Mouse (Mus musculus) embryonic facial prominence, embryonic 13.5 days (tissue): ENCODE measurements around the gene Jhy. TPM values are rescaled to one million over a fixed set of nuclear protein-coding genes. Genes with fewer than 3 reads are reported as not detected.

Source experiments
- ATAC-seq: fragments of 200-750 bp; cut with Nextera tagmentation; 2 replicates; pipeline ENCODE4 v1.8.0; 2017; ENCODE audit warnings: low read depth; ENCODE audit not compliant: insufficient number of reproducible peaks, insufficient read depth, low FRiP score, low TSS enrichment
- H3K27ac ChIP-seq: fragments of 300-500 bp; sonication (generic); 2 replicates; pipeline ENCODE4 v1.5.1; 2015; ENCODE audit warnings: moderate library complexity, mild to moderate bottlenecking, inconsistent platforms
- H3K27me3 ChIP-seq: fragments of 300-500 bp; sonication (generic); 2 replicates; pipeline ENCODE4 v1.6.1; 2015; ENCODE audit warnings: mild to moderate bottlenecking, inconsistent platforms
- H3K36me3 ChIP-seq: fragments of 300-500 bp; sonication (generic); 2 replicates; pipeline ENCODE4 v1.6.1; 2015; ENCODE audit warnings: mild to moderate bottlenecking, inconsistent platforms
- H3K4me1 ChIP-seq: fragments of 300-500 bp; sonication (generic); 2 replicates; pipeline ENCODE4 v1.6.1; 2015; ENCODE audit warnings: inconsistent platforms
- H3K4me2 ChIP-seq: fragments of 300-500 bp; sonication (generic); 2 replicates; pipeline ENCODE4 v1.6.1; 2015; ENCODE audit warnings: moderate library complexity, mild to moderate bottlenecking, inconsistent platforms
- H3K4me3 ChIP-seq: fragments of 300-500 bp; sonication (generic); 2 replicates; pipeline ENCODE4 v1.5.1; 2015; ENCODE audit warnings: mild to moderate bottlenecking, inconsistent platforms
- H3K9ac ChIP-seq: fragments of 300-500 bp; sonication (generic); 2 replicates; pipeline ENCODE4 v1.6.1; 2015; ENCODE audit warnings: mild to moderate bottlenecking, inconsistent platforms
- H3K9me3 ChIP-seq: fragments of 300-500 bp; sonication (generic); 2 replicates; pipeline ENCODE4 v1.6.1; 2016; ENCODE audit warnings: inconsistent platforms
- WGBS: fragments of 180-500 bp; shearing (Covaris S2); methylation state at CpG from one replicate; pipeline ENCODE4 v1.1.7; 2015; ENCODE audit warnings: mixed read lengths; 5-methylcytosine and 5-hydroxymethylcytosine counted together
- polyA plus RNA-seq: library from polyadenylated mRNA; unstranded; fragments of >200 nt; fragmentation: Nextera tagmentation; extraction: Ambion mirVana; gene quantifications from 2 replicates; pipeline ENCODE4 v1.2.1, GENCODE M21; 2015

Jhy gene
- polyA plus RNA-seq, 1 experiment from 2014 or later, result not detected

DNA sequence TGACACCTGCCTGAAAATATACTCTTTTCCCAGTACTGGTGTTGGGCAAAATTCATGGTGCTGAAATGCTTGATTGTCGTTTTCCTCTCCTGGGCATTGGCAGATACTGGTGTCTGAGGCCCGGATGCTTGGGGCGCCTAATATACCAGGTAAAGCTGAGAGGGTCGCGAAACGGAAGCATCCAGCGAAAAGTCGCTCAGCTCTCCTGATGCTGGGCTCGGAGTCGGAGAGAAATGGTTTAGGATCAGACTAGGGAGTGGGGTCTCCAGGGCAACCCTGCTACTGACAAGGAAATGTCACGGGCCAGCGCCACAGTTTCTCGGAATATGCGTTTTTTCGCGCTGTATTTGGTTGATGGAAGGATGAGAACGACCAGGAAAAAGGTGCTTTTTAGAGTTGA, 88.5 kb downstream of the Jhy start:
- WGBS, result 2% methylated on average over 17 of the region's 17 CpGs
- Histone ChIP-seq H3K27me3 (peaks cover 98% of the 10 kb centered on the region), H3K4me1 (peaks cover 21% of the 10 kb centered on the region)

DNA sequence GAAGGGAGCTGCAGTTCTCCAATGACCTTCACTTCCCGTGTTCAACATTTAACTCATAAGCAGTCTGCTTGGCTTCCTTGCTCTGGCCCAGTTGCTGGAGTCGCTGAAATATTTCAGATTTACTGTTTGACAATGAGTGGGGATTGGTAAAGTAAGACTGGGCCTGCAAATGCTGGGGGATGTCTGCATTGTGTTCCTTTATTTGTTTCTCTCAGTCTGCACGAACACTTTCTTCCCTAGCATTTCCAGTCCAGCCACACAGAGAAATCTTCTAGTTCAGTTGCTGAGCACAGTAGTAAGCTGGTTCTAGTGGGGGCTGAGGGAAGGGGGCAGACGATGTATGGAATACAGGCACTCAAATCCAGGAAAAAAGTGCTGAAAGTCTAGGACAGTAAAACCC, 89.0 kb downstream of the Jhy start:
- Histone ChIP-seq H3K4me3 (no peak overlapping the region), H3K4me1 (peaks cover 21% of the 10 kb centered on the region), H3K9ac (no peak overlapping the region), H3K9me3 (no peaks in the 10 kb centered on the region), H3K27ac (no peak overlapping the region), H3K4me2 (no peak overlapping the region), H3K36me3 (no peaks in the 10 kb centered on the region), H3K27me3 (peaks cover 98% of the 10 kb centered on the region)
- ATAC-seq, result no peak
- WGBS, result 4% methylated on average over 4 of the region's 4 CpGs

More for the DNA sequence above, 88.5 kb downstream of the Jhy start:
- no peak overlapping the region for H3K4me3 ChIP-seq
- H3K27ac ChIP-seq, result no peak overlapping the region
- no peak overlapping the region for H3K9ac ChIP-seq
- H3K4me2 ChIP-seq, result no peak overlapping the region
- ATAC-seq, result no peak
- no peaks in the 10 kb centered on the region for H3K9me3 ChIP-seq
- H3K36me3 ChIP-seq, result no peaks in the 10 kb centered on the region

DNA sequence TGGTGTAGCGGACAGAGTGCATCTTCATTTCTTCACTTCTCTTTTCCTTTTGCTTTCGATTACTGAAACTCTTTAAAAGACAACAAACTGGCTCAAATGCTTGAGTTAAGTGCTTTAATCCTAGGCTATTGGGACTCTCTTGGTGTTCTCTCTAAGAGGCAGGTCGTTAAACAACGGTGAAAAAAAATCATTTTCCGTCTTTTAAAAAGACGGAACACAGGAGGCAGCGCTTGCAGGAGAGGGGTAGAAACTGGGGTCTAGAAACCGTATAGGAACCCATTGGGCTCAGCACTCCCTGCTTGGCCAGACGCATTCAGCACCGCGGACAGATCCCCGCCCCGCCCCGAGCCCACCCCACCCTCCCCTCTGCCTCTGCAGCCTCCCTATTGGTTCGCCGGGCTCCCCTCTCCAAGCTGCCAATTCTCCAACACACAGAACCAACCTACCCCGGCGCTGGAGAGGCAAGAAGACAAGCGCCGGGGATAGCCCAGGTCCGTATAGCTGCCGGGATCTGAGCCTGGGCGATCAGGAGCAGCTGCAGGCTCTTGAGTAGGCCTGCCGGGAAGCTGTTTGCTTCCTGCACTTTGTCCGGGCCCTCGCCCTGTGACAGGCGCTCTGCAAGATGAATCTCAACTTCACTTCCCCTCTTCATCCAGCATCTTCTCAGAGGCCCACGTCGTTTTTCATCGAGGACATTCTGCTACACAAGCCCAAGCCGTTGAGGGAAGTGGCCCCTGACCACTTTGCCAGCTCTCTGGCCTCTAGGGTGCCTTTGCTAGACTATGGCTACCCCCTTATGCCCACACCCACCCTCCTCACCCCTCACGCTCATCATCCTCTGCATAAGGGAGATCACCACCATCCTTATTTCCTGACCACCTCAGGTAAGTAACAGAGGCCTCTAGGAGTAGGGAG, 90.1 kb downstream of the Jhy start, which contains the start of gene Bsx:
Gene Bsx, plus strand, starts transcription at position 572 of the 915 bp plus-strand sequence.
- Histone ChIP-seq H3K4me3 (peak within 1 kb of the TSS; percentile 32), H3K4me2 (peak within 1 kb of the TSS; percentile 54), H3K27me3 (peaks cover 98% of the 10 kb centered on the region), H3K9ac (no peak within 1 kb of the TSS), H3K9me3 (no peaks in the 10 kb centered on the region), H3K27ac (no peak within 1 kb of the TSS), H3K36me3 (no peaks in the 10 kb centered on the region), H3K4me1 (peaks cover 19% of the 10 kb centered on the region)
- ATAC-seq, result peak; percentile 86
- 2% methylated on average over 31 of the region's 32 CpGs for WGBS

- Histone ChIP-seq H3K9me3 (no peaks in the 10 kb centered on the region), H3K36me3 (no peaks in the 10 kb centered on the region), H3K27me3 (peaks cover 87% of the 10 kb centered on the region), H3K27ac (no peak overlapping the region), H3K4me2 (peak overlapping the region; percentile 32; the same call in 1 of the 2 replicates), H3K9ac (no peak overlapping the region), H3K4me3 (0 out of 2 replicates have a peak overlapping the region, but pooled peaks have one; percentile 20), H3K4me1 (peaks cover 9% of the 10 kb centered on the region)
- ATAC-seq, result no peak
- 3% methylated on average over 8 of the region's 8 CpGs for WGBS
These were observed 91.8 kb downstream of the Jhy start for GRCm38 (mm10) chr9:40872156-40872478.

DNA sequence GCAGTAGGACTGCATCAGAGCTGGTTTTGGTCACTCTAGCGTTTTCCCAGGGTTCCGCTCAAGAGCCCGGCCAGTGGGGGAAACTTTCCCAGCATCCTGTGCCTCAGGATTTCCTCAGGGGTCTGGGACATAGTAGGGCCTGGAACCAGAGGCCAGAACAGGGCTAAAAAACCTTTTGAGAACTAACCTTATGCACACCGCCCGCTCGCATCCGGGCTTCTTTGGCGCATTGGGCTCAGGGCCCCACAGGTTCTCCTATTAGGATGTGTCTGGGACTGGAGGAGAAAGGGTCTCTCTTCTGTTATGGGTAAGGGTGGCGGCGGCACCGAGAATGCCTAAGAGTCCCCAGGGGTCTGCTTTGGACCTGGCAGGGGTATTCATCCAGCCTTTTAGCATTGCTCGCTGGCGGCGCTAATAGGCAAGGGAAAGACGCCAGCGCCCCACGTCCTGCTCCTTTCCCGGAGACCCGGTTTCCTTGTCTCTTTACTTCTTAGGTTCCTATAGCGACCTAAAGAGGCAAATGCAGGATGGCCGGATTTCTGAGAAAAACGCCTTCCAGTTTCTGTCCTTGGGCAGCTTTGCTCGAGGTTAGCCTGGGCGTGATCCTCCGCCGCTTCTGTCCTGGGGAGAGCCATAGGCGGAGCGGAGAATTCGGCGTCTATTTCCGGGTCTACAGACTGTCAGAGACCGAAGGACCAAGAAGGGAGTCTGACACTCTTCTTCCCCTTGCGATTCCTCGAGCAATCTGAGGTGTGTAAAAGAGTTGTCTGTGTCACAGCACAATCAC, 92.4 kb downstream of the Jhy start:
- no peak for ATAC-seq
- H3K27me3 ChIP-seq, result peaks cover 82% of the 10 kb centered on the region
- peaks cover 9% of the 10 kb centered on the region for H3K4me1 ChIP-seq
- peak overlapping the region; percentile 20; the same call in 1 of the 2 replicates for H3K4me3 ChIP-seq
- no peaks in the 10 kb centered on the region for H3K36me3 ChIP-seq
- no peak overlapping the region for H3K9ac ChIP-seq
- H3K4me2 ChIP-seq, result peak overlapping the region; percentile 32
- H3K27ac ChIP-seq, result no peak overlapping the region
- no peaks in the 10 kb centered on the region for H3K9me3 ChIP-seq
- under 1% methylated on average over 34 of the region's 34 CpGs for WGBS

DNA sequence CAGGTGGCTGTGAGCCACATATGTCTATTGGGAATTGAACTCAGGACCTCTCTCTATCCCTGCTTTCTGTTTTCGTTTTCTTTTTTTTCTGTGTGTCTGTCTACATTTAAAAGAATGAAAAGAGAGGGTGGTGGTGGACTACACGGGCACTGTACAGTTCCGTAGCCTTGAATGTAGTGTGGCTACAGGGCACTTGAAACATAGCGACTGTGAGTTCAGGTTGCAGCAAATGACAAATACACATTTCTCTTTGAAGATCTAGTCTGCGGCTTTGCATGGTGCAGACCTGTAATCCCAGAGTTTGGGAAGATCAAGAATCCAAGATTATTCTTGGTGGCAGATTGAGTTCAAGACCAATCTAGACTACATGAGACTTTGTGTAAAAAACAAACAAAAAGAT, 93.6 kb downstream of the Jhy start:
- WGBS, result 73% methylated on average over 5 of the region's 5 CpGs
- Histone ChIP-seq H3K4me3 (no peak overlapping the region), H3K36me3 (no peaks in the 10 kb centered on the region), H3K4me2 (no peak overlapping the region), H3K9me3 (no peaks in the 10 kb centered on the region), H3K9ac (no peak overlapping the region), H3K27ac (no peak overlapping the region), H3K4me1 (peaks cover 9% of the 10 kb centered on the region), H3K27me3 (peaks cover 70% of the 10 kb centered on the region)
- ATAC-seq, result no peak

DNA sequence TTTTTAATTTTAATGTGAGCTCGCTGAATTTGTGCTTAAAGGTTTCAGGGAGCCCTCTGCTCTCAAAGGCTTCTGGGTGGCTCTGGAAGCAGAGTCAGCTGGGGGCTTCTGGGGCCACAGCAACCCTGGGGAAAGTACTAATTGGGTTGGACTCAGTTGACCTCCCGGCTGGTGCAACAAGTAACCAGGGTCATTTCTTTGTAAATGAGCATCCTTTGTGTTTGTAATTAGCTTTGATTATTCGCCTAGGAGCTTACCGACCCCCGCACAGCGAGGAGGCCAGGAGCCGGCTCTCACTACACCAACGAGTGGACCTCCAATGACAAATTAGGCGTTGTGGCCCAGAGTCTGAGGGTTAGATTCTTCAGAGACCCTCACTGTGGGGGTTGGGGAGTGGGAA, 104.7 kb downstream of the Jhy start:
- H3K9ac ChIP-seq, result 0 out of 2 replicates have a peak overlapping the region, but pooled peaks have one; percentile 36

GRCm38 (mm10) chr9:40858461-40859160, 105.3 kb downstream of the Jhy start:
- H3K9ac ChIP-seq, result 0 out of 2 replicates have a peak overlapping the region, but pooled peaks have one; percentile 33
- no peak for ATAC-seq
- peak overlapping the region; percentile 43 for H3K4me3 ChIP-seq
- peak overlapping the region; percentile 72 for H3K4me2 ChIP-seq
- no peak overlapping the region for H3K27ac ChIP-seq
- no peaks in the 10 kb centered on the region for H3K9me3 ChIP-seq
- H3K36me3 ChIP-seq, result no peaks in the 10 kb centered on the region
- H3K4me1 ChIP-seq, result no peaks in the 10 kb centered on the region
- H3K27me3 ChIP-seq, result peaks cover 39% of the 10 kb centered on the region
- WGBS, result 7% methylated on average over 21 of the region's 21 CpGs

More for the DNA sequence above, 104.7 kb downstream of the Jhy start:
- Histone ChIP-seq H3K4me3 (peak overlapping the region; percentile 43), H3K9me3 (no peaks in the 10 kb centered on the region), H3K36me3 (no peaks in the 10 kb centered on the region), H3K27ac (no peak overlapping the region), H3K4me1 (no peaks in the 10 kb centered on the region), H3K27me3 (peaks cover 39% of the 10 kb centered on the region), H3K4me2 (peak overlapping the region; percentile 72)
- no peak for ATAC-seq
- 4% methylated on average over 9 of the region's 9 CpGs for WGBS

DNA sequence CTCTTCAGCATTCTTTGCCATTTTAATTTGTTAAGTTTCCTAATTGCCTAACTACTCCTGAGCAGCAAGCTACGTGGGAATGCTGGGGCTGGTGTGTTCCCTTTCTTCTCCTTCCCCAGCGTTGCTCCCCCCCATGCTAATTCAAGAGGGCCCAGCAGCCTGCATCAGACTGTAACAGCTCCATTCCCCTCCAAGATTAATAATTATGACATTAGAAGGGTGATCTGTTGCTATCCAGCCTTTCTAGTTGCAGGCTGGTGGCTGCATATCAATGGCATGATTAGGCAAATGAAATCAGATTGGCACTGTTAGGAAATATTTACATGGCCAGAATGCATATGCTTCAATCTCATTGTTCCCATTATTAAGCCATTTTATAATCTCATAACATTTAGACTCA, 112.4 kb downstream of the Jhy start:
- H3K9ac ChIP-seq, result no peak overlapping the region
- no peak overlapping the region for H3K27ac ChIP-seq
- no peak for ATAC-seq
- peaks cover 14% of the 10 kb centered on the region; the same call in 1 of the 2 replicates for H3K27me3 ChIP-seq
- 39% methylated on average over 2 of the region's 2 CpGs for whole genome bisulfite sequencing
- no peak overlapping the region for H3K4me3 ChIP-seq
- H3K36me3 ChIP-seq, result no peaks in the 10 kb centered on the region
- H3K9me3 ChIP-seq, result no peaks in the 10 kb centered on the region
- H3K4me1 ChIP-seq, result no peaks in the 10 kb centered on the region
- H3K4me2 ChIP-seq, result no peak overlapping the region
